Mouse (Mus musculus) G1E (cell line): ENCODE data around the gene Sept4.

Experiments used
- CTCF ChIP-seq: IDR thresholded peaks from 2 replicates; pipeline ENCODE4 v1.5.1; 2012; ENCODE audit warnings: low read depth, low read length, inconsistent platforms, mixed read lengths
- GATA1 ChIP-seq: IDR thresholded peaks from 2 replicates; pipeline ENCODE4 v1.6.1; 2012; ENCODE audit warnings: borderline replicate concordance, low read length, inconsistent platforms, mixed read lengths
- GATA2 ChIP-seq: IDR thresholded peaks from 2 replicates; pipeline ENCODE4 v1.6.1; 2012; ENCODE audit warnings: low read depth, low read length, inconsistent platforms, borderline replicate concordance
- TAL1 ChIP-seq: conservative IDR thresholded peaks from 2 replicates; pipeline ENCODE4 v1.6.1; 2012; ENCODE audit warnings: low read depth, low read length, inconsistent platforms, mixed read lengths

- TF ChIP-seq CTCF: no peak
- no peak for TF ChIP-seq GATA1
- no peak for TF ChIP-seq GATA2
- TF ChIP-seq TAL1: no peak
Measured at GRCm38 (mm10) chr11:87611547-87611946, 42.8 kb downstream of the Sept4 start.
